In the genomic region with DNA sequence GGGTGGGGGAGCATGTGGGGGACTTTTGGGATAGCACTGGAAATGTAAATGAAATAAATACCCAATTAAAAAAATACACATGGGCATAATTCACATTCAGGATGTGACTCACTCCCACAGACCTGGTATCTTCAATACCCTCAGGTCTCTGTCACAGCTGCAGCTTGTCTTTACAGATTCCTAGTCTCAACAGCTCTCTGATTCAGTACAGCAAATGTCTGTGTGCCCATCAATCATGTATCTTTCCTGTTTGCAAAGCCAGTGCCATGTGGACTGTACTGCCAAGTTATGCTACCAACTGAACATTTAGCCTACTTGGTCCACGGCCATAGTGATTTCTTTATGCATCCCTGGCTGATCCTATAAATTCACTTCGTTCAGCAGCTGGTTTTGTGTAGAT, we compare ENCODE assay signal across 24 mouse cellular contexts.
"Had no signal": no experiment of that assay in that cellular context is flagged by ENCODE, and none has a peak within 500 bp of the region (broad histone marks: within the 10 kb centered on the region; RNA-seq: fewer than 3 reads in every experiment).

No protein-coding gene starts in this region.

- H3K4me1 ChIP-seq: heart, embryonic 13.5 days; heart, embryonic 15.5 days; hindbrain, embryonic 13.5 days; hindbrain, embryonic 15.5 days; kidney, embryonic 15.5 days; limb, embryonic 13.5 days; limb, embryonic 15.5 days; liver, embryonic 12.5 days had no signal

- ATAC-seq: hindbrain, postnatal 0 days; intestine, embryonic 16.5 days; liver, embryonic 12.5 days had no signal

- H3K9me3 ChIP-seq: heart, embryonic 13.5 days; heart, embryonic 15.5 days; hindbrain, embryonic 13.5 days; hindbrain, embryonic 15.5 days; kidney, embryonic 15.5 days; limb, embryonic 13.5 days; limb, embryonic 15.5 days; liver, embryonic 12.5 days had no signal

- H3K27ac ChIP-seq: heart, embryonic 13.5 days; heart, embryonic 15.5 days; hindbrain, embryonic 13.5 days; hindbrain, embryonic 15.5 days; hindbrain, postnatal 0 days; kidney, embryonic 15.5 days; limb, embryonic 13.5 days; limb, embryonic 15.5 days; liver, embryonic 12.5 days; liver, embryonic 14.5 days had no signal

- H3K27me3 ChIP-seq: heart, embryonic 13.5 days; heart, embryonic 15.5 days; hindbrain, embryonic 13.5 days; hindbrain, embryonic 15.5 days; kidney, embryonic 15.5 days; limb, embryonic 13.5 days; limb, embryonic 15.5 days; liver, embryonic 12.5 days had no signal

- H3K4me2 ChIP-seq: heart, embryonic 11.5 days; heart, embryonic 13.5 days; heart, embryonic 15.5 days; hindbrain, embryonic 13.5 days; hindbrain, embryonic 15.5 days; kidney, embryonic 15.5 days; limb, embryonic 13.5 days; limb, embryonic 15.5 days; liver, embryonic 12.5 days had no signal

- DNase-seq: gastrocnemius, postnatal 25 days; heart, adult 11 months; heart, postnatal 14 days; heart, postnatal 36 days; kidney, adult 11 months; kidney, adult 2 months; kidney, adult 9 months; kidney, postnatal 14 days; kidney, postnatal 36 days; layer of hippocampus, adult 9-11 months; layer of hippocampus, postnatal 36 days; left cerebral cortex, postnatal 4 days had no signal

- H3K4me3 ChIP-seq: heart, embryonic 13.5 days; heart, embryonic 15.5 days; hindbrain, embryonic 13.5 days; hindbrain, embryonic 15.5 days; kidney, embryonic 15.5 days; limb, embryonic 13.5 days; limb, embryonic 15.5 days; liver, embryonic 12.5 days had no signal

- H3K9ac ChIP-seq: heart, embryonic 13.5 days; heart, embryonic 15.5 days; hindbrain, embryonic 13.5 days; hindbrain, embryonic 15.5 days; kidney, embryonic 15.5 days; limb, embryonic 13.5 days; limb, embryonic 15.5 days; liver, embryonic 12.5 days; liver, embryonic 14.5 days had no signal

- H3K36me3 ChIP-seq: heart, embryonic 13.5 days; heart, embryonic 15.5 days; hindbrain, embryonic 13.5 days; hindbrain, embryonic 15.5 days; kidney, embryonic 15.5 days; limb, embryonic 13.5 days; limb, embryonic 15.5 days; liver, embryonic 12.5 days had no signal
